Mouse (Mus musculus): ENCODE data around the gene Eva1c. TPM values are rescaled to one million over a fixed set of nuclear protein-coding genes. Genes with fewer than 3 reads are reported as not detected.

Gene Eva1c
- polyA plus RNA-seq, 1 experiment from 2014 or later: 2.3 TPM

DNA sequence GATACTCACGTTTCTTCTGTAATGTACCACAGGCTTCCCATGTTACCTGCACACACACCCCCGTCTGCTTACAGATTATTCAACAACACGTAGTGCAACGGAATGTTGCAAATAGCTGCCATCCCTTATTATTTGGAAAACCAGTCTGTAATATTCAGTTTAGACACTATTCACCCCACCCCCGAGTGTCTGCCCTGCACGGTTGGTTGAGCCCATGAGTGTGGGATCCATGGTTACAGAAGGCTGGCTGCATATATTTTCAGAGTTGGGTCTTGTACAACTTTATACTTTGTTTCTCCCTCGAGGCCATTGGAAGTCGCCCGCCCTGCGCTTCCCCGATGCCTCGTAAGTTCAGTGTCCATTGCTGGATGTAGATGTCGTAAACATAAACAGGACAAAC lies 19.1 kb downstream of the Eva1c start:
- Histone ChIP-seq H3K36me3 (no peaks in the 10 kb centered on the region), H3K4me3 (no peak overlapping the region), H3K9ac (no peak overlapping the region), H3K4me1 (peaks cover 38% of the 10 kb centered on the region), H3K27me3 (no peaks in the 10 kb centered on the region), H3K4me2 (no peak overlapping the region), H3K27ac (no peak overlapping the region), H3K9me3 (no peaks in the 10 kb centered on the region)
- no peak for ATAC-seq (ENCODE audit: insufficient number of reproducible peaks, insufficient read depth, low FRiP score, low TSS enrichment, low read depth)
- 71% methylated on average over 13 of the region's 13 CpGs for WGBS

DNA sequence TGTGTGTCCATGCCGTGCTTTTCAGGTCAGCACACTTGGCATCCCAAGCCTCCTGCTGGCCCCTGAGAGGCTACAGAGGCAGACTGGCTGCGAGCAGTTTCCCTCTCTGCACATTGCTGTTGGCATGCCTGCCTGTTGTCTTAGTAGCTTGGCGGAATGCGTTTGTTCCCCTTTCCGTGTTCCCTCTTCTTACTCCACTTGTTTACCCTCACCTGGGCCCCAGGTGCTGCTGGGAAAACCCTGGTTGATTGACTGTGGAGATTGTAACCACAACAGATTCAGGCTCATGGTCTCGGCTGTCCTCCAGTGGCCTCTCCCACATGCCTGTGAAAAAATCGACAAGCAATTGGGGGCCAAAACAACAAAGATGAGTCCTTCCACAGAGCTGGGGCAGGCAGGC lies 22.2 kb downstream of the Eva1c start:
- ATAC-seq (ENCODE audit: insufficient number of reproducible peaks, insufficient read depth, low FRiP score, low TSS enrichment, low read depth): no peak
- H3K27ac ChIP-seq: 0 out of 2 replicates have a peak overlapping the region, but pooled peaks have one; percentile 34
- 78% methylated on average over 7 of the region's 7 CpGs for WGBS

DNA sequence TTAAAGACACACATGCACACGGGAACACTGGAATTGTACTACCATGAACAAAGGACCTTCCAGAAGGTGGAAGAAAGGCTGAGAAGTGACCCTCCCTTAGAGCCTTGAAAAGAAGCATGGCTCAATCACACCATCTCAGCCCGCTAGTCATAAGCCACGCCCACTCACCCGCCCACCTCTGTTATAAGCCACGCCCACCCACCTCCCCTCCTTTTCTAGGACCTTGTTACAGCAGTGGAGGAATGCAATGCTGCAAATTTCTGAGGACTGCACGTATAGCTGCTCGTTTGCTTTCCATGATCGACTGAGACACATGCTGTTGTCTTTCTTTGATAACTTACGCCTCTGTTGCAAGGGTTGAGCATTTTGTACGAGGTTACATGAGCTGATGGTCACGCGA lies 22.7 kb downstream of the Eva1c start:
- H3K27ac ChIP-seq: no peak overlapping the region
- H3K36me3 ChIP-seq: no peaks in the 10 kb centered on the region
- 46% methylated on average over 12 of the region's 12 CpGs for WGBS
- H3K4me2 ChIP-seq: no peak overlapping the region
- no peak overlapping the region for H3K4me3 ChIP-seq
- H3K27me3 ChIP-seq: no peaks in the 10 kb centered on the region
- ATAC-seq (ENCODE audit: insufficient number of reproducible peaks, insufficient read depth, low FRiP score, low TSS enrichment, low read depth): no peak
- peaks cover 66% of the 10 kb centered on the region for H3K4me1 ChIP-seq
- H3K9me3 ChIP-seq: no peaks in the 10 kb centered on the region
- no peak overlapping the region for H3K9ac ChIP-seq

More for the DNA sequence above, 22.2 kb downstream of the Eva1c start:
- Histone ChIP-seq H3K4me1 (peaks cover 63% of the 10 kb centered on the region), H3K9ac (no peak overlapping the region), H3K4me3 (no peak overlapping the region), H3K27me3 (no peaks in the 10 kb centered on the region), H3K36me3 (no peaks in the 10 kb centered on the region), H3K9me3 (no peaks in the 10 kb centered on the region), H3K4me2 (no peak overlapping the region)

DNA sequence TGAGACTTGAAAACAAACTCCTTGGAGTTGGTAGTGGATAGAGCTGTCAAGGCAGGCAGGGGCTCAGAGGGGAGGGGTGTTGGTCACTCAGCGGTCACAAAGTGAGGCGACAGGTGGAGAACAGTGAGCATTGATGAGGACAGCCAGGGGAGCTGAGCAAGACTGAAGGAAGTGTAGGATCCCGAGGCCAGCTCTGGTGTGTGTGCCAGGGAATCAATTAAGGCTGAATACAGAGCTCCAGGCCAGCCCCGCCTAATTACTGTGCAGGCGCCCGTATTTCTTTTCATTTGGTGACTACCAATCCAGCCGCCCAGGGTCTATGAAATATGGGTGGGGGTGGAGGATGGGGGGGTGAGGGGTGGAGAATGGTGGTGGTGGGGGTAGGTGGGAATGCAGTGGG lies 24.4 kb downstream of the Eva1c start:
- no peaks in the 10 kb centered on the region for H3K27me3 ChIP-seq
- H3K36me3 ChIP-seq: no peaks in the 10 kb centered on the region
- peaks cover 62% of the 10 kb centered on the region for H3K4me1 ChIP-seq
- H3K4me3 ChIP-seq: no peak overlapping the region
- H3K9me3 ChIP-seq: no peaks in the 10 kb centered on the region
- H3K4me2 ChIP-seq: no peak overlapping the region
- WGBS: 50% methylated on average over 7 of the region's 7 CpGs
- 0 out of 2 replicates have a peak, but pooled peaks have one; percentile 23 for ATAC-seq (ENCODE audit: insufficient number of reproducible peaks, insufficient read depth, low FRiP score, low TSS enrichment, low read depth)
- H3K9ac ChIP-seq: no peak overlapping the region
- no peak overlapping the region for H3K27ac ChIP-seq

DNA sequence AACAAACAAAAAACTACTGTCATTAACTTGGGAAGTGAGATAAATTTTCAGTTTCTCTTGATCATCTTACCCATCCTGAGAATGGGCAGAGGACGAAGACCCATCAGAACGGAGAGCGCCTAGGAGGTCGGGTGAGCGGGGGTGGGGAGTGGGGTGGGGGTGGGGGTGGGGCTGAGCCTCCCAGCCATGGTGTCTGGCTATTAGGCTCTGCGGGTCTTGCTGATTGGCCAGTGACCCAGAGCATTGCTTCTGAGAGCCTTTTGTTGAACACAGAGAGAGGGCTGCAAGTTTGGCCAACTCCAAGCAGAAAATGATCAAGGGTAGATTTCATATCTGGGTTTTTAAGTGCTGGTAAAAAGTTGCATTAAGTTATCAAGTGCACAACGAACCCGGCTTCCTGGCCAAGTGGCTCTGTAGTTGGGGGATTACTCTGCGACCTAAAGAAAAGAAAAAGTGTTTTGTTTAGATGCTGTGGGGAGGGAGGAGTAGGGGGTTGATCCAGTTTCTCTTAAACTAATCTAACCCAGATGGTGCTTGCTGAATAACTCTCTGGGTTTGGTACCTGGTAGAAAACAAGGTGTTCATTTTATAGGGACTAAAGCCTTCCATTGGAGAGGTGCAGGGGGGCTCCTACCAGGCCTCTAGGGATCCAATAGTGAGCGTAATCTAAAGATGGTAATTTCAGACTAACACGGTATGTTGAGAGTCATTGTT lies 25.3 kb downstream of the Eva1c start:
- Histone ChIP-seq H3K4me3 (no peak overlapping the region), H3K36me3 (no peaks in the 10 kb centered on the region), H3K9ac (no peak overlapping the region), H3K27me3 (no peaks in the 10 kb centered on the region), H3K4me1 (peaks cover 62% of the 10 kb centered on the region), H3K9me3 (no peaks in the 10 kb centered on the region), H3K27ac (peak overlapping the region; percentile 49; the same call in 1 of the 2 replicates), H3K4me2 (no peak overlapping the region)
- 27% methylated on average over 11 of the region's 11 CpGs for WGBS
- no peak; the same call in 1 of the 2 replicates for ATAC-seq (ENCODE audit: insufficient number of reproducible peaks, insufficient read depth, low FRiP score, low TSS enrichment, low read depth)

DNA sequence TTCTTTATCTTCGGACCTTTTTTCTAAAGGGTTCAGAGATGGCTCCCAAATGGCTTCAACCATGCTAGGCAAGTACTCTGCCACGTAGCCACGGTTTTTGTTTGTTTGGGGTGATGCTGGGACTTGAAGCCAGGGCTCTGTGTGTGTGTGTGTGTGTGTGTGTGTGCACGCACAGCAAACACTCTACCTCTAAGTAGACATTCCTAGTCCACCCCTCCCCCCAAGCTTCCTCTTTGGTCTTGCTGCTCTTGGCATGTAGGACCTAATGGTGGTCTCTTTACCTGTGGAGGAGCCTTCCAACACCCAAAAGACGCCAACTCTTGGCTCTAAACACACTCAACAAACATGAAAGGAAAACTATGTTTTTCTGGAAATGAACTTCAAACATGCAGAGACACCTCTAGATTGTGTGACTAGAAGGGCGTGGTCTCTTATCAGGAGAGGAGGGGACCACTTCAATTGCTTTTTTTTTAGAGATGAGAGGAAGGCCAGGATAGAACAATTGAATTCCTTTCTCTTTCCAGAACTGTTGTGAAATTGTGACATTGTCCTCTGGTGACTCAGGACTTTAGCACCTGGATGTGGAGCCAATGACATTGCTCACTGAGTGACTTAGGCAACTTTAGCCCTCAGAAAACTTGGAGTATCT lies 30.2 kb downstream of the Eva1c start:
- Histone ChIP-seq H3K4me3 (no peak overlapping the region), H3K36me3 (no peaks in the 10 kb centered on the region), H3K4me2 (no peak overlapping the region), H3K27me3 (no peaks in the 10 kb centered on the region), H3K9ac (no peak overlapping the region), H3K9me3 (no peaks in the 10 kb centered on the region), H3K4me1 (peaks cover 33% of the 10 kb centered on the region), H3K27ac (no peak overlapping the region)
- ATAC-seq (ENCODE audit: insufficient number of reproducible peaks, insufficient read depth, low FRiP score, low TSS enrichment, low read depth): no peak
- WGBS: 88% methylated on average over 6 of the region's 6 CpGs

DNA sequence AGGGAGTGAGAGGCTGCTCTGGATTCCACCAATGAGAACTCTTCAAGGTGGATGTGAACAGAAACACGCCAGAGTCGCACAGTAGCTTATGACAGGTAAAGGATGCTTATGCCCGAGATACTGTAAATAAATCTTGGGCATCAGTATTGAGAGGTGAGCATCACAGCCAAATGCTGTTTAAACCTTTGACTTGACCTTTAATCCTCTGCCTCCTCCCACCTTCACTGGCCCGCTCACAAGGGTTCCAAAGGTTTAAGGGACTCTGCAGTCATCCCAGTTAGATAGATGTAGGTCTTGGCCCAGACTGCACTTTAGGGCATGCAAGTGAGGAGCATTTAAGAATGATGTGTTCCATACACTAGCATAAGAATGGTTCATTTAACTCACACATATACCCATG lies 31.7 kb downstream of the Eva1c start:
- H3K4me2 ChIP-seq: no peak overlapping the region
- H3K36me3 ChIP-seq: no peaks in the 10 kb centered on the region
- H3K27ac ChIP-seq: no peak overlapping the region
- WGBS: 84% methylated on average over 4 of the region's 4 CpGs
- H3K9ac ChIP-seq: no peak overlapping the region
- no peak overlapping the region for H3K4me3 ChIP-seq
- no peaks in the 10 kb centered on the region for H3K27me3 ChIP-seq
- ATAC-seq (ENCODE audit: insufficient number of reproducible peaks, insufficient read depth, low FRiP score, low TSS enrichment, low read depth): no peak
- H3K9me3 ChIP-seq: no peaks in the 10 kb centered on the region
- peaks cover 20% of the 10 kb centered on the region for H3K4me1 ChIP-seq

DNA sequence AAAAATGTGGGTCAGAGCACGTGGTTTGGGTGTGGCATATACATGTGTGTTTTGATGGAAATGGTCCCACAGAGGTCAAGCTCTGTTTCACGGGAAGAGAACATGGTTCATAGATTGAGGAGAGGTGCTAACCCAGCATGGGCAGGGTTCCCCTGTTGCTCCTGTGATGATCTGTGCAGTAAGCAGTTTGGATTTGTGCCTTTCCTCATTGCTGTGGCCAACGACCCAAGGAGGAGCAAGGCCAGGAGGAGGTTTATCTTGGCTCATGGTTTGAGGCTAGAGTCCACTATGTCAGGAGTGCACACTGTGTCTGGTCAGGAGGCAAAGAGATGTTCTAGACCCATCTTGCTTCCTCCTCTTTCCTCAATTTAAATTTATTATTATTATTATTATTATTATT lies 36.5 kb downstream of the Eva1c start:
- no peaks in the 10 kb centered on the region for H3K27me3 ChIP-seq
- H3K36me3 ChIP-seq: no peaks in the 10 kb centered on the region
- ATAC-seq (ENCODE audit: insufficient number of reproducible peaks, insufficient read depth, low FRiP score, low TSS enrichment, low read depth): no peak
- H3K9me3 ChIP-seq: no peaks in the 10 kb centered on the region
- H3K4me1 ChIP-seq: peaks cover 22% of the 10 kb centered on the region
- 75% methylated on average over 3 of the region's 3 CpGs for WGBS
- no peak overlapping the region for H3K4me3 ChIP-seq
- H3K4me2 ChIP-seq: no peak overlapping the region
- no peak overlapping the region for H3K27ac ChIP-seq
- H3K9ac ChIP-seq: no peak overlapping the region

DNA sequence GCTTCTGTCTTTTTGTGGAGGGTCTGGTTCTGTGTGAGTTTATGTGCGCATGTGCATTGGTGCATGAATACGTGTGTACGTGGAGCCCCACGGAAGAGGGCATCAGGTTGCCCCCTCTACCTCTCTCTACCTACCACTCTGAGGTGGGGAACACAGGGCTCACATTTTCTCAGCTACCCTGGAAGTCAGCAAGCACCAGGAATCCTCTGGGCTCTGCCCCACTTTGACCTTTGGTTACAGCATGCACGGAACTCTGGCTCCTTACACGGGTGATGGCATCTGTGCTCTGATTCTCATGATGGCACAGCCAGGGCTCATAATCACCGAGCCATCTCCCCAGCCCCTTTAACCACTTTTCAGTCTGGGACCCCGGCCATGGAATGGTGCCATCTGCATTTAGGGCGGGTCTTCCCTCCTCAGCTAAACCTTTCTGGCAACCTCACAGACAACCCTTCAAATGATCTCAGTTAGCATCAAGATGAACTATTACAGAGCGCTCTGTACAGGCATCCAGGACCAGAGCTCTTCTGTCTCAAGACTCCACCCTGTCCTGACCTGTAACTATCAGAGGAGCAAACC lies 37.0 kb downstream of the Eva1c start:
- H3K27ac ChIP-seq: no peak overlapping the region
- no peaks in the 10 kb centered on the region for H3K27me3 ChIP-seq
- 0 out of 2 replicates have a peak overlapping the region, but pooled peaks have one; percentile 6 for H3K9ac ChIP-seq
- no peak overlapping the region for H3K4me3 ChIP-seq
- ATAC-seq (ENCODE audit: insufficient number of reproducible peaks, insufficient read depth, low FRiP score, low TSS enrichment, low read depth): no peak
- no peaks in the 10 kb centered on the region for H3K36me3 ChIP-seq
- no peak overlapping the region for H3K4me2 ChIP-seq
- whole genome bisulfite sequencing: 83% methylated on average over 10 of the region's 10 CpGs
- H3K9me3 ChIP-seq: no peaks in the 10 kb centered on the region
- peaks cover 25% of the 10 kb centered on the region for H3K4me1 ChIP-seq

DNA sequence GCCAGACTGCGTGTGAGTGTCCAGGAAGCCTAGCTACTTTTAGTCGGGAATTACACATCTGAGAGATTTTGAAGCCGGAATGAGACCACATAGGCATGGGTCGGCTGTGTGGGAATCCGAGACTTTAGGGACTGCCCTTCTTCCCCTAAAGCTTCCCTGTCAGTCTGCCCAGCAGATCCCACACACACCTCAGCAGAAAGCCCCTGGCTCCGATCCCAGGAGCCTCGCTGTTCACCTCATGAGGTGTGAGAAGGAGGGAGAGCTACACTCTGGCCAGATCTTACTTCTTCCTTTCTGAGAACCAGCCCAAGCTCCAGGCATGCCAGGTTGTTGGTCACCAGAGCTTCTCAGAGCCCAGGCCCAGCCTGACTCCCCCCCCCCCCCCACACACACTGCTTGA lies 38.2 kb downstream of the Eva1c start:
- H3K27ac ChIP-seq: no peak overlapping the region
- no peak for ATAC-seq (ENCODE audit: insufficient number of reproducible peaks, insufficient read depth, low FRiP score, low TSS enrichment, low read depth)
- H3K4me1 ChIP-seq: peaks cover 25% of the 10 kb centered on the region
- no peaks in the 10 kb centered on the region for H3K36me3 ChIP-seq
- no peaks in the 10 kb centered on the region for H3K9me3 ChIP-seq
- no peaks in the 10 kb centered on the region for H3K27me3 ChIP-seq
- no peak overlapping the region for H3K9ac ChIP-seq
- no peak overlapping the region for H3K4me2 ChIP-seq
- 52% methylated on average over 7 of the region's 7 CpGs for WGBS
- no peak overlapping the region for H3K4me3 ChIP-seq

DNA sequence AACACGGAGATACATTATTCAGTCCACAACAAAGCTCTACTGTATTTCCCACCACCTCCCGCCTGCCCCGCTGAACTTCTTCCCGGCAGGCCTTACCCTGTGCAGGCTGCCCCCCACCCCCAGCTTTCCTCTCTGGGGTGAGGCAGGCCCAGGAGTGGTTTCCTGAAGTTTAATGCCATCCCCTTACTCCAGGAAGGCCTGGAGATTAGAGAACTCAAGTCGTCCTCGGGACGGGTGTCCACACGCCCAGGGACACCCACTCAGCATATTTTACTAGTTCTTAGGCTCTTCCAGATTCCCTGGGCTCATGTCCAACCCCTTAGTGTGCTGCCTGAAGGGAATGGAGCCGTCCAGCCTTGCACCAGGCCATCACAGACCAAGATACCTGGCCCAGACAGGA lies 39.1 kb downstream of the Eva1c start:
- Histone ChIP-seq H3K36me3 (no peaks in the 10 kb centered on the region), H3K27me3 (no peaks in the 10 kb centered on the region), H3K9ac (no peak overlapping the region), H3K4me3 (no peak overlapping the region), H3K4me2 (no peak overlapping the region), H3K27ac (peak overlapping the region; percentile 39; the same call in 1 of the 2 replicates), H3K9me3 (no peaks in the 10 kb centered on the region), H3K4me1 (peaks cover 25% of the 10 kb centered on the region)
- WGBS: 39% methylated on average over 9 of the region's 9 CpGs
- no peak for ATAC-seq (ENCODE audit: insufficient number of reproducible peaks, insufficient read depth, low FRiP score, low TSS enrichment, low read depth)

DNA sequence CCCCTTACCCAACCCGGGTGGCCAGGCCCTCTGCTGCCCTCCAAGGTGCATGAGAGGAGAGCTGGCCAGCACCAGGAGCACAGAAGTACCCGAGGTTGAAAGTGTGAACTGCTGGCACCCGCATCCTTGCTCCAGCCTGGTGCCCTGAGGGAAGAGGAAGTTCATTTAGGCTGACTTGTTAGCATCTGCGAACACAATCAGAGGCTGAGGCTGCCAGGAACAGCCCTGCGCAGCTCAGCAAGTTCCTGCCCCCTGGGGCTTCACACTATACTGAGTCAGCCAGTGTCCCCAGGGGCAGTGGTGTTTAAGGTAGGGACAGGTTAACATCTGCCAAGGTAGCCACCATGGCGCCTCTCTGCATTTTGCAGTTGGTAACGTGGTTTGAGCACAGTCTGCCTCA lies 41.6 kb downstream of the Eva1c start:
- Histone ChIP-seq H3K9me3 (no peaks in the 10 kb centered on the region), H3K27me3 (no peaks in the 10 kb centered on the region), H3K4me2 (no peak overlapping the region), H3K27ac (no peak overlapping the region), H3K4me1 (peaks cover 31% of the 10 kb centered on the region), H3K36me3 (no peaks in the 10 kb centered on the region), H3K4me3 (no peak overlapping the region), H3K9ac (no peak overlapping the region)
- 18% methylated on average over 7 of the region's 7 CpGs for WGBS
- peak; percentile 49; the same call in 1 of the 2 replicates for ATAC-seq (ENCODE audit: insufficient number of reproducible peaks, insufficient read depth, low FRiP score, low TSS enrichment, low read depth)
